Mouse (Mus musculus) urinary bladder, postnatal 4 days (tissue): Measurements from ENCODE around the gene Tnfsf12.
"Not testable (repeated sequence)": the region's sequence is repeated elsewhere in the genome, so short reads cannot be mapped to it uniquely, and the experiment has no call there.

Source experiments
- DNase-seq, 2 experiments: peaks; one replicate each; pipeline ENCODE4 v3.0.0; 2021 to 2022; ENCODE audit warnings: low spot score in 2 of 2

Tnfsf12 gene

GRCm38 (mm10) chr11:69704613-69705010, 9.0 kb upstream of the Tnfsf12 start:
- DNase-seq: no peak

GRCm38 (mm10) chr11:69703814-69704612, 8.4 kb upstream of the Tnfsf12 start:
- DNase-seq: no peak

GRCm38 (mm10) chr11:69703381-69703780, 7.7 kb upstream of the Tnfsf12 start:
- not testable (repeated sequence) for DNase-seq

GRCm38 (mm10) chr11:69702886-69703285, 7.2 kb upstream of the Tnfsf12 start:
- not testable (repeated sequence) for DNase-seq

GRCm38 (mm10) chr11:69699595-69699994, 3.9 kb upstream of the Tnfsf12 start:
- no peak for DNase-seq

GRCm38 (mm10) chr11:69698574-69698973, 2.9 kb upstream of the Tnfsf12 start:
- DNase-seq: no peak

GRCm38 (mm10) chr11:69697396-69697795, 1.7 kb upstream of the Tnfsf12 start:
- DNase-seq: no peak

- no peak for DNase-seq
These were observed 646 bp downstream of the Tnfsf12 start for GRCm38 (mm10) chr11:69695046-69695360.

- DNase-seq: no peak
These were observed 2.2 kb downstream of the Tnfsf12 start for GRCm38 (mm10) chr11:69693421-69693965.

- DNase-seq: no peak
These were observed 2.8 kb downstream of the Tnfsf12 start for GRCm38 (mm10) chr11:69692863-69693262.

GRCm38 (mm10) chr11:69692196-69692811, 3.3 kb downstream of the Tnfsf12 start:
- DNase-seq: no peak

- DNase-seq: no peak
These were observed 5.8 kb downstream of the Tnfsf12 start for GRCm38 (mm10) chr11:69689891-69690290.

GRCm38 (mm10) chr11:69687061-69687460, 8.6 kb downstream of the Tnfsf12 start:
- DNase-seq: no peak

- DNase-seq: peak; percentile 81 to 89
These were observed 9.3 kb downstream of the Tnfsf12 start for GRCm38 (mm10) chr11:69686377-69686776.

- DNase-seq: peak; percentile 72 to 73
These were observed 10.0 kb downstream of the Tnfsf12 start, which contains the start of gene Tnfsf13 for GRCm38 (mm10) chr11:69685526-69686148. Tnfsf13 (minus strand) TSS chr11:69685784.

- no peak for DNase-seq
These were observed 10.7 kb downstream of the Tnfsf12 start for GRCm38 (mm10) chr11:69684936-69685335.

GRCm38 (mm10) chr11:69684128-69684745, 11.4 kb downstream of the Tnfsf12 start:
- no peak for DNase-seq

- DNase-seq: no peak
These were observed 12.1 kb downstream of the Tnfsf12 start for GRCm38 (mm10) chr11:69683576-69683975.

- peak; percentile 86 to 93 for DNase-seq
These were observed 12.7 kb downstream of the Tnfsf12 start for GRCm38 (mm10) chr11:69682840-69683533.

- no peak for DNase-seq
These were observed 13.3 kb downstream of the Tnfsf12 start for GRCm38 (mm10) chr11:69682209-69682839.
